8 mouse cellular contexts compared by ENCODE assay signal in genomic region chr11:59201216-59202002, GRCm38 (mm10). TPM values are rescaled to one million over a fixed set of nuclear protein-coding genes. Genes with fewer than 3 reads are reported as not detected.
DNase-seq lines count a peak whose midpoint lies in the region; ATAC-seq and TF ChIP-seq lines count a peak whose summit lies in the region.

No protein-coding gene starts in this region.

- peak overlapping the region; percentile 67 for H3ac ChIP-seq in C2C12 (ENCODE audit: control insufficient read depth, insufficient read length, low read depth)

- no peak for TF ChIP-seq CTCF in C2C12 (IDR thresholded peaks at IDR 0.05; ENCODE audit: control insufficient read depth, insufficient read depth, insufficient read length)
- no peak for TF ChIP-seq CTCF in liver, postnatal 0 days (IDR thresholded peaks at IDR 0.05; ENCODE audit: low read depth)

- peak overlapping the region; percentile 80 for H3K4me2 ChIP-seq in forebrain, embryonic 14.5 days (ENCODE audit: low read length)
- peak overlapping the region; percentile 95 for H3K4me2 ChIP-seq in liver, postnatal 0 days (ENCODE audit: low read depth, low read length)

- DNase-seq in frontal cortex, postnatal 36 days (ENCODE audit: low spot score in 2 of 2), result no peak
- DNase-seq in forebrain, embryonic 14.5 days (ENCODE audit: low spot score), result no peak
- peak; percentile 40 for DNase-seq in liver, postnatal 0 days
- DNase-seq in gastrocnemius, postnatal 4 days (ENCODE audit: low spot score in 2 of 2), result no peak
- DNase-seq in cerebellum, adult 18-20 months, result no peak
- no peak for DNase-seq in urinary bladder, postnatal 36 days (ENCODE audit: low spot score in 2 of 2)

- peaks cover 8% of the 10 kb centered on the region for H3K79me2 ChIP-seq in C2C12 (ENCODE audit: control insufficient read depth, insufficient read depth)

- H3K4me3 ChIP-seq in C2C12 (ENCODE audit: insufficient read depth, poor library complexity, severe bottlenecking), result peak overlapping the region; percentile 59
- peak overlapping the region; percentile 87 for H3K4me3 ChIP-seq in forebrain, embryonic 14.5 days (ENCODE audit: low read depth, low read length)
- peak overlapping the region; percentile 81 for H3K4me3 ChIP-seq in liver, postnatal 0 days (ENCODE audit: low read depth, low read length)

- H3K79me3 ChIP-seq in C2C12 (ENCODE audit: low read depth), result peaks cover 4% of the 10 kb centered on the region

- H3K9ac ChIP-seq in forebrain, embryonic 14.5 days (ENCODE audit: low read length), result peak overlapping the region; percentile 76
- H3K9ac ChIP-seq in liver, postnatal 0 days (replicated peaks), result peak overlapping the region; percentile 81

- TF ChIP-seq EP300 in liver, postnatal 0 days (IDR thresholded peaks at IDR 0.05; ENCODE audit: low read depth), result no peak

- H3K4me1 ChIP-seq in forebrain, embryonic 14.5 days (ENCODE audit: control insufficient read depth, insufficient read depth, low read length), result peaks cover 11% of the 10 kb centered on the region
- peaks cover 16% of the 10 kb centered on the region for H3K4me1 ChIP-seq in liver, postnatal 0 days (ENCODE audit: insufficient read depth)

- 0 out of 2 replicates have a peak, but pooled peaks have one; percentile 3 for ATAC-seq in frontal cortex, adult (ENCODE audit: low TSS enrichment)
- peak; percentile 13 for ATAC-seq in forebrain, embryonic 14.5 days
- peak; percentile 8 for ATAC-seq in liver, postnatal 0 days

- peaks cover under 1% of the 10 kb centered on the region for H3K27me3 ChIP-seq in C2C12 (ENCODE audit: control insufficient read depth, insufficient read depth, insufficient read length)
- H3K27me3 ChIP-seq in forebrain, embryonic 14.5 days (replicated peaks; ENCODE audit: control insufficient read depth, insufficient read depth, low read length), result no peaks in the 10 kb centered on the region
- no peaks in the 10 kb centered on the region for H3K27me3 ChIP-seq in liver, postnatal 0 days (ENCODE audit: insufficient read depth, low read length)

- H3K9me3 ChIP-seq in forebrain, embryonic 14.5 days (replicated peaks; ENCODE audit: control insufficient read depth, low read length), result no peaks in the 10 kb centered on the region
- no peaks in the 10 kb centered on the region for H3K9me3 ChIP-seq in liver, postnatal 0 days (ENCODE audit: low read length)

- H3K36me3 ChIP-seq in C2C12 (ENCODE audit: control insufficient read depth, insufficient read depth), result peaks cover 16% of the 10 kb centered on the region
- H3K36me3 ChIP-seq in forebrain, embryonic 14.5 days (ENCODE audit: control insufficient read depth, insufficient read depth, low read length), result peaks cover 23% of the 10 kb centered on the region
- H3K36me3 ChIP-seq in liver, postnatal 0 days (replicated peaks; ENCODE audit: insufficient read depth, low read length), result peaks cover 34% of the 10 kb centered on the region

- 37% methylated on average over 16 of the region's 16 CpGs for WGBS in forebrain, embryonic 14.5 days
- WGBS in liver, postnatal 0 days (ENCODE audit: insufficient replicate concordance), result 12% methylated on average over 16 of the region's 16 CpGs

- H3K27ac ChIP-seq in forebrain, embryonic 14.5 days (ENCODE audit: low read depth, low read length), result no peak overlapping the region
- peak overlapping the region; percentile 92 for H3K27ac ChIP-seq in liver, postnatal 0 days (ENCODE audit: low read depth)

TF ChIP-seq in C2C12, 6 proteins besides CTCF, POLR2A, EP300 and RAD21:
- TF ChIP-seq MYOD1 (IDR thresholded peaks at IDR 0.05; ENCODE audit: control insufficient read depth, insufficient read length, low read depth) (no peak), FOSL1 (IDR thresholded peaks at IDR 0.05; ENCODE audit: insufficient read depth, low read length, poor library complexity, severe bottlenecking) (no peak), MAX (IDR thresholded peaks at IDR 0.05) (no peak), USF1 (IDR thresholded peaks at IDR 0.05; ENCODE audit: low read depth) (no peak), MYOG (IDR thresholded peaks at IDR 0.05; ENCODE audit: control insufficient read depth, extremely low read depth, insufficient read length) (no peak)

RNA-seq across cellular contexts. Expression of gene Mrpl55, which starts 0.9 kb away (rescaled TPM):
- polyA plus RNA-seq in C2C12 (2012; fragmentation: generic; extraction: Trizol), result 44.7 TPM
- polyA plus RNA-seq in forebrain, embryonic 14.5 days (2014; fragmentation: Nextera tagmentation; extraction: Ambion mirVana), result 109 and 119 TPM in 2 replicates
- 64.2 and 65.2 TPM in 2 replicates for polyA plus RNA-seq in liver, postnatal 0 days (2015; fragmentation: Nextera tagmentation; extraction: Ambion mirVana)
- 10 to 100 TPM; 29.8 to 35.1 TPM for total RNA-seq in gastrocnemius, postnatal 4 days (2021)

RNA-seq across cellular contexts. Expression of gene 2310033P09Rik, which starts 6.7 kb away (rescaled TPM):
- 17.8 TPM for polyA plus RNA-seq in C2C12 (2012; fragmentation: generic; extraction: Trizol)
- 27.7 and 30.5 TPM in 2 replicates for polyA plus RNA-seq in forebrain, embryonic 14.5 days (2014; fragmentation: Nextera tagmentation; extraction: Ambion mirVana)
- polyA plus RNA-seq in liver, postnatal 0 days (2015; fragmentation: Nextera tagmentation; extraction: Ambion mirVana), result 14.8 and 16.2 TPM in 2 replicates
- 1 to 10 TPM; 7.8 to 8.1 TPM for total RNA-seq in gastrocnemius, postnatal 4 days (2021)

RNA-seq across cellular contexts. Expression of gene Guk1, which starts 9.4 kb away (rescaled TPM):
- 81.0 TPM for polyA plus RNA-seq in C2C12 (2012; fragmentation: generic; extraction: Trizol)
- 198 and 199 TPM in 2 replicates for polyA plus RNA-seq in forebrain, embryonic 14.5 days (2014; fragmentation: Nextera tagmentation; extraction: Ambion mirVana)
- polyA plus RNA-seq in liver, postnatal 0 days (2015; fragmentation: Nextera tagmentation; extraction: Ambion mirVana), result 59.5 and 64.4 TPM in 2 replicates
- total RNA-seq in gastrocnemius, postnatal 4 days (2021), result 10 to 100 TPM; 27.4 to 29.9 TPM

RNA-seq across cellular contexts. Expression of gene Gjc2, which starts 18.4 kb away (rescaled TPM):
- polyA plus RNA-seq in C2C12 (2012; fragmentation: generic; extraction: Trizol), result 0.02 TPM
- 0.10 TPM in 1 of 2 replicates, not detected in the other for polyA plus RNA-seq in forebrain, embryonic 14.5 days (2014; fragmentation: Nextera tagmentation; extraction: Ambion mirVana)
- 0.29 and 0.37 TPM in 2 replicates for polyA plus RNA-seq in liver, postnatal 0 days (2015; fragmentation: Nextera tagmentation; extraction: Ambion mirVana)
- total RNA-seq in gastrocnemius, postnatal 4 days (2021), result 1 to 10 TPM; 1.7 to 2.1 TPM

RNA-seq across cellular contexts. Expression of gene Arf1, which starts 26.7 kb away (rescaled TPM):
- polyA plus RNA-seq in C2C12 (2012; fragmentation: generic; extraction: Trizol), result 636 TPM
- 666 and 687 TPM in 2 replicates for polyA plus RNA-seq in forebrain, embryonic 14.5 days (2014; fragmentation: Nextera tagmentation; extraction: Ambion mirVana)
- polyA plus RNA-seq in liver, postnatal 0 days (2015; fragmentation: Nextera tagmentation; extraction: Ambion mirVana), result 244 and 254 TPM in 2 replicates
- total RNA-seq in gastrocnemius, postnatal 4 days (2021), result 100 to 1,000 TPM; 264 to 267 TPM
